Comparison of ENCODE assay signal across 1 mouse cellular context in the genomic region with DNA sequence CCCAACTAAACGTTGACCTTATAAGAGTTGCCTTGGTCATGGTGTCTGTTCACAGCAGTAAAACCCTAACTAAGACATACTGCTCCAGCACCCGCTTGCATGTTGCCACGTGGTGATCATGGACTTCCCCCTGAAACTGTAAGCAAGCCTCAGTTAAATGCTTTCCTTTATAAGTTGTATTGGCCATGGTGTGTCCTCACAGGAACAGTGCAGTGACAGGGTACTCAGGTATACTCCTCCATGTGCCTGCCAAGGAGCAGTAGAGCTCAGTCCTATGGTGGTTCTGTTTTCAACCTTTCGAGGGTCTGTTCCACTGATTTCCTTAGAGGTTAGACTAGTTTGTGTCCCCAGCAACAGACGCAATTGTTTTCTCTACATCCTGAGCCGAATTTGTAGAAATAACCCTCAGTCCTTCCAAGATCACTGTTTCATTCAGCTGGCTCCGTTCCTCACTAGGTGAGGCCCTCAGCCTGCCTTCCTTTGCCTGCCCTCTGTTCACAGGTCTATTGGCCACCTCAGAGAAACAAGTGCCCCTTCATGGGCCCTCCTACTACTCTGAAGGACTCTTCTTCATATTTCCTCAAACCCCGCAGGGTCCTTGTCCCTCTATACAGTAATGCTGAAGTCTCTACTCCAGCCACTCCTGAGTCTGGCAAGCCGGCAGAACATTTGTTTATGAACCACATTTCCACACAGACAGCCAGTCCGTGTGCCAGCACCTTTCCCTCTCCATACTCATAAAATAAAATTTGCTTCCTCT.
TF ChIP-seq lines count a peak whose summit lies in the region.

No protein-coding gene starts in this region.

TF ChIP-seq in CH12.LX, 34 proteins besides CTCF, POLR2A, EP300 and RAD21 (continued from another document):
- no peak for TF ChIP-seq MEF2A (IDR thresholded peaks at IDR 0.05; ENCODE audit: borderline replicate concordance, low read depth, low read length)
- no peak for TF ChIP-seq TBP (conservative IDR thresholded peaks at IDR 0.05; ENCODE audit: low read depth, low read length)
- no peak for TF ChIP-seq CHD1 (IDR thresholded peaks at IDR 0.05; ENCODE audit: low read depth, low read length)
